Mouse (Mus musculus): ENCODE results near the gene Ttc28.

DNA sequence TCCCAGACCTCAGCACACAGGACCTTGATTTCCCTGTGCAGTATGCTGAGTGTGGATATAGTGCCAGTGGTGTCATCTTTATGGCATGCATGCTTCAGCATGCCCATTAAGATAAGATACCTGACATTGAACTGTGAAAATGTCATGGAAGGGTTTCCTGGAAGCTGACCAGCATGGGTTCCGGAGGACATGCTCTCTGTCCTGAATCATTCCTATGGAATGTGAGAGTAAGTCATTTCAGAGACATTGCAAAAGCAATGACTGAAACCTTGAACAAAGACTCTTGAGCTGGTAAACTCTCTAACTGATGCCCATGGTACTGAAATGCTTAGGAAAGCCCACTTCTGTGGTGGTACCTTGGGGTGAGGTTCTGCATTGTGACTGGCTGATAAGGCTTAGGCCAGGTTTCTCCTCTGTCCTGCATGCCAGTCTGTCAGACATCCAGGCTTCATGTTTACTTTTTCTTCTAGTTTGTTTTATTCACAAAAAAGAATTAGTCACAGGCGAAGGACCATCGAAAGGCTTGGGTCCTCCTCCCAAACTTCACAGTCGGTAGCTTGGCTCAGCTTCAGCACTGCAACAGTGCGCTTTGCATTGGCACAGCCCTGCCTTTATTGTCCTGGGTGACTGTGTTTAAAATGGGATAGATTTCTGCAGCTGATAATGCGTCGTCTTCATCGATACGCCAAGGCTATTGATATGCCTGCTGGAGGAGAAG lies 242.9 kb downstream of the Ttc28 start:
- TF ChIP-seq POLR2A (IDR thresholded peaks at IDR 0.05; ENCODE audit: borderline replicate concordance, insufficient read depth, low read length): no peak
- no peak for TF ChIP-seq CTCF (IDR thresholded peaks at IDR 0.05; ENCODE audit: borderline replicate concordance, insufficient read depth, low read depth, low read length)
